Mouse (Mus musculus) stomach, embryonic 16.5 days (tissue): Measurements from ENCODE around the gene Pnn. TPM values are rescaled to one million over a fixed set of nuclear protein-coding genes. Genes with fewer than 3 reads are reported as not detected.

ENCODE experiments used
- ATAC-seq: fragments of 200-750 bp; cut with Nextera tagmentation; 2 replicates; pipeline ENCODE4 v1.8.0; 2017; ENCODE audit warnings: moderate number of reproducible peaks, moderate TSS enrichment; ENCODE audit not compliant: insufficient read depth, low FRiP score
- H3K27ac ChIP-seq: fragments of 300-500 bp; sonication (generic); 2 replicates; pipeline ENCODE4 v1.5.1; 2014; ENCODE audit warnings: low read length
- H3K27me3 ChIP-seq: fragments of 300-500 bp; sonication (generic); 2 replicates; pipeline ENCODE4 v1.6.1; 2014; ENCODE audit warnings: low read length, control low read depth, mixed read lengths; ENCODE audit not compliant: control insufficient read depth, insufficient read depth
- H3K36me3 ChIP-seq: fragments of 300-500 bp; sonication (generic); 2 replicates; pipeline ENCODE4 v1.6.1; 2014; ENCODE audit warnings: low read length; ENCODE audit not compliant: control insufficient read depth, insufficient read depth
- H3K4me1 ChIP-seq: fragments of 300-500 bp; sonication (generic); 2 replicates; pipeline ENCODE4 v1.6.1; 2014; ENCODE audit warnings: low read length, control low read depth, mixed read lengths; ENCODE audit not compliant: control insufficient read depth, insufficient read depth
- H3K4me2 ChIP-seq: fragments of 300-500 bp; sonication (generic); 2 replicates; pipeline ENCODE4 v1.6.1; 2014; ENCODE audit warnings: low read depth, low read length, mixed read lengths
- H3K4me3 ChIP-seq: fragments of 300-500 bp; sonication (generic); replicated peaks from 2 replicates; pipeline ENCODE4 v1.5.1; 2014; ENCODE audit warnings: mild to moderate bottlenecking, low read length
- H3K9ac ChIP-seq: fragments of 300-500 bp; sonication (generic); 2 replicates; pipeline ENCODE4 v1.6.1; 2014; ENCODE audit warnings: low read length
- H3K9me3 ChIP-seq: fragments of 300-500 bp; sonication (generic); replicated peaks from 2 replicates; pipeline ENCODE4 v1.6.1; 2016; ENCODE audit warnings: low read length, control low read depth; ENCODE audit not compliant: control insufficient read depth
- WGBS: fragments of 180-500 bp; shearing (Covaris S2); extraction: QIAGEN DNeasy Blood & Tissue Kit; methylation state at CpG from one replicate; pipeline ENCODE4 v1.1.7; 2014; 5-methylcytosine and 5-hydroxymethylcytosine counted together
- polyA plus RNA-seq: library from polyadenylated mRNA; unstranded; fragments of >200 nt; fragmentation: Nextera tagmentation; extraction: Ambion mirVana; gene quantifications from 2 replicates; pipeline ENCODE4 v1.2.1, GENCODE M21; 2015

Gene Pnn
- 84.1 and 85.6 TPM in 2 replicates for polyA plus RNA-seq

GRCm38 (mm10) chr12:59066448-59067077 is at the start of gene Pnn:
Pnn (plus strand) TSS chr12:59066884.
- WGBS = under 1% methylated on average over 43 of the region's 43 CpGs
- Histone ChIP-seq H3K36me3 (peaks cover 17% of the 10 kb centered on the region), H3K4me3 (peak within 1 kb of the TSS; percentile 98), H3K4me2 (peak within 1 kb of the TSS; percentile 74), H3K27me3 (no peaks in the 10 kb centered on the region), H3K4me1 (peaks cover 8% of the 10 kb centered on the region), H3K27ac (peak within 1 kb of the TSS; percentile 90), H3K9me3 (no peaks in the 10 kb centered on the region), H3K9ac (peak within 1 kb of the TSS; percentile 100)
- ATAC-seq = peak; percentile 99

- no peaks in the 10 kb centered on the region for H3K4me1 ChIP-seq
- H3K36me3 ChIP-seq = peaks cover 8% of the 10 kb centered on the region
- H3K4me3 ChIP-seq = no peak overlapping the region
- H3K9ac ChIP-seq = no peak overlapping the region
- no peaks in the 10 kb centered on the region for H3K9me3 ChIP-seq
- 73% methylated on average over 8 of the region's 8 CpGs for WGBS
- no peak for ATAC-seq
- no peaks in the 10 kb centered on the region for H3K27me3 ChIP-seq
- no peak overlapping the region for H3K27ac ChIP-seq
- H3K4me2 ChIP-seq = no peak overlapping the region
Observed at GRCm38 (mm10) chr12:59017970-59018369, 48.7 kb upstream of the Pnn start.

GRCm38 (mm10) chr12:59019891-59020290 is 46.8 kb upstream of the Pnn start:
- H3K4me2 ChIP-seq = no peak overlapping the region
- H3K4me1 ChIP-seq = no peaks in the 10 kb centered on the region
- no peak overlapping the region for H3K27ac ChIP-seq
- no peak overlapping the region for H3K4me3 ChIP-seq
- WGBS = 87% methylated on average over 2 of the region's 2 CpGs
- H3K36me3 ChIP-seq = peaks cover 8% of the 10 kb centered on the region
- H3K9ac ChIP-seq = no peak overlapping the region
- H3K9me3 ChIP-seq = no peaks in the 10 kb centered on the region
- no peak for ATAC-seq
- H3K27me3 ChIP-seq = no peaks in the 10 kb centered on the region

- H3K9ac ChIP-seq = no peak overlapping the region
- H3K36me3 ChIP-seq = peaks cover 8% of the 10 kb centered on the region
- 73% methylated on average over 4 of the region's 4 CpGs for WGBS
- no peak overlapping the region for H3K4me3 ChIP-seq
- H3K27ac ChIP-seq = no peak overlapping the region
- H3K4me2 ChIP-seq = no peak overlapping the region
- no peaks in the 10 kb centered on the region for H3K4me1 ChIP-seq
- H3K9me3 ChIP-seq = no peaks in the 10 kb centered on the region
- ATAC-seq = no peak
- H3K27me3 ChIP-seq = no peaks in the 10 kb centered on the region
Observed at GRCm38 (mm10) chr12:59021306-59021705, 45.4 kb upstream of the Pnn start.

- WGBS = 53% methylated on average over 5 of the region's 5 CpGs
- H3K4me3 ChIP-seq = no peak overlapping the region
- no peak overlapping the region for H3K27ac ChIP-seq
- H3K4me2 ChIP-seq = no peak overlapping the region
- no peaks in the 10 kb centered on the region for H3K4me1 ChIP-seq
- H3K9ac ChIP-seq = no peak overlapping the region
- H3K27me3 ChIP-seq = no peaks in the 10 kb centered on the region
- ATAC-seq = no peak
- H3K9me3 ChIP-seq = no peaks in the 10 kb centered on the region
- H3K36me3 ChIP-seq = no peaks in the 10 kb centered on the region
Observed at GRCm38 (mm10) chr12:59032101-59032500, 34.6 kb upstream of the Pnn start.

- Histone ChIP-seq H3K27me3 (no peaks in the 10 kb centered on the region), H3K4me1 (no peaks in the 10 kb centered on the region), H3K4me2 (peak overlapping the region; percentile 16; the same call in 1 of the 2 replicates), H3K36me3 (0 out of 2 replicates have a peak, but pooled peaks cover 3% of the 10 kb centered on the region), H3K9ac (no peak overlapping the region), H3K9me3 (no peaks in the 10 kb centered on the region), H3K27ac (no peak overlapping the region), H3K4me3 (no peak overlapping the region)
- ATAC-seq = no peak
- 71% methylated on average over 10 of the region's 10 CpGs for WGBS
Observed at GRCm38 (mm10) chr12:59039162-59039970, 27.3 kb upstream of the Pnn start.

GRCm38 (mm10) chr12:59039971-59040844 is 26.5 kb upstream of the Pnn start:
- no peak overlapping the region for H3K4me3 ChIP-seq
- no peaks in the 10 kb centered on the region for H3K27me3 ChIP-seq
- peak; percentile 78 for ATAC-seq
- no peaks in the 10 kb centered on the region for H3K9me3 ChIP-seq
- no peak overlapping the region for H3K9ac ChIP-seq
- peak overlapping the region; percentile 16; the same call in 1 of the 2 replicates for H3K4me2 ChIP-seq
- 0 out of 2 replicates have a peak, but pooled peaks cover 6% of the 10 kb centered on the region for H3K36me3 ChIP-seq
- WGBS = 9% methylated on average over 23 of the region's 23 CpGs
- no peaks in the 10 kb centered on the region for H3K4me1 ChIP-seq
- H3K27ac ChIP-seq = peak overlapping the region; percentile 78

GRCm38 (mm10) chr12:59040851-59041250 is 25.8 kb upstream of the Pnn start:
- WGBS = 25% methylated on average over 7 of the region's 7 CpGs
- Histone ChIP-seq H3K27me3 (no peaks in the 10 kb centered on the region), H3K36me3 (0 out of 2 replicates have a peak, but pooled peaks cover 6% of the 10 kb centered on the region), H3K4me2 (no peak overlapping the region), H3K4me3 (no peak overlapping the region), H3K9ac (no peak overlapping the region), H3K9me3 (no peaks in the 10 kb centered on the region), H3K27ac (peak overlapping the region; percentile 53; the same call in 1 of the 2 replicates), H3K4me1 (no peaks in the 10 kb centered on the region)
- no peak for ATAC-seq
